Mouse (Mus musculus): ENCODE measurements around the gene Fam168a. TPM values are rescaled to one million over a fixed set of nuclear protein-coding genes. Genes with fewer than 3 reads are reported as not detected.
A peak's percentile ranks its signal among the peaks of the same experiment; 100 is the strongest.

Gene Fam168a
- polyA plus RNA-seq, 1 experiment from 2014 or later, result 29.7 TPM

- no peaks in the 10 kb centered on the region for H3K9me3 ChIP-seq (replicated peaks; ENCODE audit: low read length)
- no peaks in the 10 kb centered on the region for H3K36me3 ChIP-seq (ENCODE audit: insufficient read depth, low read length)
- H3K9ac ChIP-seq (ENCODE audit: low read depth, low read length), result peak within 1 kb of the TSS; percentile 70
Measured at GRCm38 (mm10) chr7:100862828-100863638, 156.6 kb downstream of the Fam168a start, which contains the start of gene Relt. TSS of gene Relt (minus strand) at chr7:100863446.

GRCm38 (mm10) chr7:100866675-100867074 is 160.2 kb downstream of the Fam168a start:
- no peak overlapping the region for H3K9ac ChIP-seq (ENCODE audit: low read depth, low read length)
- H3K4me3 ChIP-seq (replicated peaks; ENCODE audit: low read depth, low read length), result no peak overlapping the region
- no peak overlapping the region for H3K27ac ChIP-seq
- H3K4me1 ChIP-seq (replicated peaks; ENCODE audit: insufficient read depth, low read length), result no peaks in the 10 kb centered on the region
- TF ChIP-seq CTCF (IDR thresholded peaks at IDR 0.05; ENCODE audit: low read depth), result peak; percentile 90
- no peaks in the 10 kb centered on the region for H3K36me3 ChIP-seq (ENCODE audit: insufficient read depth, low read length)
- H3K27me3 ChIP-seq (ENCODE audit: insufficient read depth, low read length), result no peaks in the 10 kb centered on the region
- H3K9me3 ChIP-seq (replicated peaks; ENCODE audit: low read length), result no peaks in the 10 kb centered on the region
- H3K4me2 ChIP-seq (ENCODE audit: low read length), result no peak overlapping the region
- ATAC-seq (replicated peaks; ENCODE audit: low FRiP score, low read depth) (no peak), DNase-seq (ENCODE audit: low spot score) (peak; percentile 85)
- 4% methylated on average over 3 of the region's 3 CpGs for WGBS

More at GRCm38 (mm10) chr7:100862828-100863638, 156.6 kb downstream of the Fam168a start, which contains the start of gene Relt:
- Histone ChIP-seq H3K27ac (peak within 1 kb of the TSS; percentile 63; the same call in 1 of the 2 replicates), H3K27me3 (ENCODE audit: insufficient read depth, low read length) (no peaks in the 10 kb centered on the region), H3K4me1 (replicated peaks; ENCODE audit: insufficient read depth, low read length) (no peaks in the 10 kb centered on the region), H3K4me3 (replicated peaks; ENCODE audit: low read depth, low read length) (peak within 1 kb of the TSS; percentile 75), H3K4me2 (ENCODE audit: low read length) (peak within 1 kb of the TSS; percentile 100)
- WGBS, result under 1% methylated on average over 83 of the region's 91 CpGs
- DNase-seq (ENCODE audit: low spot score), result peak; percentile 97
- peak; percentile 92 for ATAC-seq (replicated peaks; ENCODE audit: low FRiP score, low read depth)
- TF ChIP-seq CTCF (IDR thresholded peaks at IDR 0.05; ENCODE audit: low read depth), result peak; percentile 77

GRCm38 (mm10) chr7:100867561-100867960 is 161.1 kb downstream of the Fam168a start:
- TF ChIP-seq CTCF (IDR thresholded peaks at IDR 0.05; ENCODE audit: low read depth), result no peak
- Histone ChIP-seq H3K27me3 (ENCODE audit: insufficient read depth, low read length) (no peaks in the 10 kb centered on the region), H3K36me3 (ENCODE audit: insufficient read depth, low read length) (peaks cover 2% of the 10 kb centered on the region; the same call in 1 of the 2 replicates), H3K27ac (no peak overlapping the region), H3K9me3 (replicated peaks; ENCODE audit: low read length) (no peaks in the 10 kb centered on the region), H3K4me2 (ENCODE audit: low read length) (no peak overlapping the region), H3K4me1 (replicated peaks; ENCODE audit: insufficient read depth, low read length) (no peaks in the 10 kb centered on the region), H3K4me3 (replicated peaks; ENCODE audit: low read depth, low read length) (no peak overlapping the region), H3K9ac (ENCODE audit: low read depth, low read length) (no peak overlapping the region)
- WGBS, result 57% methylated on average over 2 of the region's 2 CpGs
- DNase-seq (ENCODE audit: low spot score) (no peak), ATAC-seq (replicated peaks; ENCODE audit: low FRiP score, low read depth) (no peak)

- no peaks in the 10 kb centered on the region for H3K4me1 ChIP-seq (replicated peaks; ENCODE audit: insufficient read depth, low read length)
- ATAC-seq (replicated peaks; ENCODE audit: low FRiP score, low read depth) (no peak), DNase-seq (ENCODE audit: low spot score) (no peak)
- H3K9ac ChIP-seq (ENCODE audit: low read depth, low read length), result no peak overlapping the region
- H3K4me2 ChIP-seq (ENCODE audit: low read length), result no peak overlapping the region
- H3K27me3 ChIP-seq (ENCODE audit: insufficient read depth, low read length), result no peaks in the 10 kb centered on the region
- no peak overlapping the region for H3K27ac ChIP-seq
- WGBS, result 60% methylated on average over 4 of the region's 4 CpGs
- H3K36me3 ChIP-seq (ENCODE audit: insufficient read depth, low read length), result peaks cover 11% of the 10 kb centered on the region
- no peak overlapping the region for H3K4me3 ChIP-seq (replicated peaks; ENCODE audit: low read depth, low read length)
- no peaks in the 10 kb centered on the region for H3K9me3 ChIP-seq (replicated peaks; ENCODE audit: low read length)
- TF ChIP-seq CTCF (IDR thresholded peaks at IDR 0.05; ENCODE audit: low read depth), result no peak
Measured at GRCm38 (mm10) chr7:100868551-100868950, 162.1 kb downstream of the Fam168a start.

- Histone ChIP-seq H3K9me3 (replicated peaks; ENCODE audit: low read length) (no peaks in the 10 kb centered on the region), H3K36me3 (ENCODE audit: insufficient read depth, low read length) (peaks cover 16% of the 10 kb centered on the region), H3K4me2 (ENCODE audit: low read length) (no peak overlapping the region), H3K4me1 (replicated peaks; ENCODE audit: insufficient read depth, low read length) (no peaks in the 10 kb centered on the region), H3K4me3 (replicated peaks; ENCODE audit: low read depth, low read length) (no peak overlapping the region), H3K27ac (no peak overlapping the region), H3K9ac (ENCODE audit: low read depth, low read length) (no peak overlapping the region), H3K27me3 (ENCODE audit: insufficient read depth, low read length) (no peaks in the 10 kb centered on the region)
- no peak for TF ChIP-seq CTCF (IDR thresholded peaks at IDR 0.05; ENCODE audit: low read depth)
- WGBS, result 81% methylated on average over 8 of the region's 8 CpGs
- ATAC-seq (replicated peaks; ENCODE audit: low FRiP score, low read depth), result no peak
- no peak for DNase-seq (ENCODE audit: low spot score)
Measured at GRCm38 (mm10) chr7:100869877-100870629, 163.6 kb downstream of the Fam168a start.

- Histone ChIP-seq H3K36me3 (ENCODE audit: insufficient read depth, low read length) (peaks cover 18% of the 10 kb centered on the region), H3K4me3 (replicated peaks; ENCODE audit: low read depth, low read length) (no peak overlapping the region), H3K27me3 (ENCODE audit: insufficient read depth, low read length) (no peaks in the 10 kb centered on the region), H3K27ac (no peak overlapping the region), H3K9me3 (replicated peaks; ENCODE audit: low read length) (no peaks in the 10 kb centered on the region), H3K9ac (ENCODE audit: low read depth, low read length) (no peak overlapping the region), H3K4me1 (replicated peaks; ENCODE audit: insufficient read depth, low read length) (peaks cover 3% of the 10 kb centered on the region; the same call in 1 of the 2 replicates), H3K4me2 (ENCODE audit: low read length) (no peak overlapping the region)
- TF ChIP-seq CTCF (IDR thresholded peaks at IDR 0.05; ENCODE audit: low read depth), result no peak
- DNase-seq (ENCODE audit: low spot score) (no peak), ATAC-seq (replicated peaks; ENCODE audit: low FRiP score, low read depth) (no peak)
- 83% methylated on average over 4 of the region's 4 CpGs for WGBS
Measured at GRCm38 (mm10) chr7:100871355-100871754, 164.9 kb downstream of the Fam168a start.

Data from kidney, postnatal 0 days (tissue).